Mouse (Mus musculus) splenic B cell, adult 2 months (primary cell): ENCODE measurements at regions not wholly inside any gene's neighbourhood (a gene's known extent, or its start where the extent isn't known, plus 50 kb on each side); places are given as distances from the start of the nearest gene placed in this dataset.
"Not testable (repeated sequence)": the region's sequence is repeated elsewhere in the genome, so short reads cannot be mapped to it uniquely, and the experiment has no call there.

Experiments used
- DNase-seq: peaks from one replicate; pipeline ENCODE4 v3.0.0-alpha.2; 2011; ENCODE audit warnings: low read depth, low spot score
- H3K27me3 ChIP-seq: 2 replicates; pipeline ENCODE4 v1.6.1; 2012; ENCODE audit warnings: mild to moderate bottlenecking, low read length, moderate library complexity, mixed read lengths; ENCODE audit not compliant: control insufficient read depth, poor library complexity, insufficient read depth, severe bottlenecking
- H3K36me3 ChIP-seq: 2 replicates; pipeline ENCODE4 v1.6.1; 2012; ENCODE audit warnings: mild to moderate bottlenecking, low read length, moderate library complexity, mixed read lengths; ENCODE audit not compliant: control insufficient read depth, poor library complexity, insufficient read depth, severe bottlenecking

- no peaks in the 10 kb centered on the region for H3K36me3 ChIP-seq
- no peaks in the 10 kb centered on the region for H3K27me3 ChIP-seq
- DNase-seq: no peak
These were observed 514.2 kb downstream of the Lmo7 start for GRCm38 (mm10) chr14:102243806-102244536.

GRCm38 (mm10) chr14:102216581-102217368, 487.0 kb downstream of the Lmo7 start:
- no peak for DNase-seq
- Histone ChIP-seq H3K27me3 (no peaks in the 10 kb centered on the region), H3K36me3 (no peaks in the 10 kb centered on the region)

- no peaks in the 10 kb centered on the region for H3K36me3 ChIP-seq
- DNase-seq: no peak
These were observed 485.7 kb downstream of the Lmo7 start for GRCm38 (mm10) chr14:102215267-102215964.

GRCm38 (mm10) chr14:102212079-102212478, 482.3 kb downstream of the Lmo7 start:
- Histone ChIP-seq H3K36me3 (no peaks in the 10 kb centered on the region), H3K27me3 (no peaks in the 10 kb centered on the region)
- DNase-seq: no peak

More at GRCm38 (mm10) chr14:102215267-102215964, 485.7 kb downstream of the Lmo7 start:
- no peaks in the 10 kb centered on the region for H3K27me3 ChIP-seq

GRCm38 (mm10) chr14:102204881-102205671, 475.3 kb downstream of the Lmo7 start:
- no peaks in the 10 kb centered on the region for H3K36me3 ChIP-seq
- no peak for DNase-seq
- H3K27me3 ChIP-seq: no peaks in the 10 kb centered on the region

GRCm38 (mm10) chr14:102199430-102199829, 469.7 kb downstream of the Lmo7 start:
- Histone ChIP-seq H3K36me3 (no peaks in the 10 kb centered on the region), H3K27me3 (no peaks in the 10 kb centered on the region)
- DNase-seq: no peak

- no peak for DNase-seq
- no peaks in the 10 kb centered on the region for H3K27me3 ChIP-seq
- no peaks in the 10 kb centered on the region for H3K36me3 ChIP-seq
These were observed 461.0 kb downstream of the Lmo7 start for GRCm38 (mm10) chr14:102190786-102191185.

- Histone ChIP-seq H3K36me3 (no peaks in the 10 kb centered on the region), H3K27me3 (no peaks in the 10 kb centered on the region)
- DNase-seq: no peak
These were observed 451.5 kb downstream of the Lmo7 start for GRCm38 (mm10) chr14:102181269-102181668.

GRCm38 (mm10) chr14:102171775-102172174, 442.0 kb downstream of the Lmo7 start:
- DNase-seq: no peak
- no peaks in the 10 kb centered on the region for H3K27me3 ChIP-seq
- no peaks in the 10 kb centered on the region for H3K36me3 ChIP-seq

- DNase-seq: no peak
- Histone ChIP-seq H3K27me3 (no peaks in the 10 kb centered on the region), H3K36me3 (no peaks in the 10 kb centered on the region)
These were observed 431.8 kb downstream of the Lmo7 start for GRCm38 (mm10) chr14:102161291-102162284.

GRCm38 (mm10) chr14:102150410-102150809, 420.7 kb downstream of the Lmo7 start:
- not testable (repeated sequence) for H3K36me3 ChIP-seq, H3K27me3 ChIP-seq

GRCm38 (mm10) chr14:102142720-102143119, 413.0 kb downstream of the Lmo7 start:
- DNase-seq: no peak
- no peaks in the 10 kb centered on the region for H3K36me3 ChIP-seq

More at GRCm38 (mm10) chr14:102150410-102150809, 420.7 kb downstream of the Lmo7 start:
- DNase-seq: not testable (repeated sequence)

GRCm38 (mm10) chr14:102138936-102139335, 409.2 kb downstream of the Lmo7 start:
- H3K27me3 ChIP-seq: no peaks in the 10 kb centered on the region
- H3K36me3 ChIP-seq: no peaks in the 10 kb centered on the region
- DNase-seq: no peak

More at GRCm38 (mm10) chr14:102142720-102143119, 413.0 kb downstream of the Lmo7 start:
- no peaks in the 10 kb centered on the region for H3K27me3 ChIP-seq
